Mouse (Mus musculus) heart, postnatal 0 days (tissue): ENCODE results near the gene Dhx38. TPM values are rescaled to one million over a fixed set of nuclear protein-coding genes. Genes with fewer than 3 reads are reported as not detected.

Experiments used
- ATAC-seq: fragments of 200-750 bp; cut with Nextera tagmentation; 2 replicates; pipeline ENCODE4 v1.8.0; 2017; ENCODE audit warnings: low read depth, moderate number of reproducible peaks, moderate library complexity; ENCODE audit not compliant: insufficient read depth
- DNase-seq: peaks from one replicate; pipeline ENCODE4 v3.0.0-alpha.2; 2016; ENCODE audit warnings: low spot score
- H3K27ac ChIP-seq: fragments of 300-500 bp; sonication (generic); 2 replicates; pipeline ENCODE4 v1.5.1; 2014; ENCODE audit warnings: low read depth, mild to moderate bottlenecking
- H3K27me3 ChIP-seq: fragments of 300-500 bp; sonication (generic); 2 replicates; pipeline ENCODE4 v1.6.1; 2014; ENCODE audit warnings: low read length, mixed read lengths; ENCODE audit not compliant: control insufficient read depth, insufficient read depth
- H3K36me3 ChIP-seq: fragments of 300-500 bp; sonication (generic); replicated peaks from 2 replicates; pipeline ENCODE4 v1.6.1; 2014; ENCODE audit warnings: low read length, mixed read lengths; ENCODE audit not compliant: control insufficient read depth, insufficient read depth
- H3K4me1 ChIP-seq: fragments of 300-500 bp; sonication (generic); 2 replicates; pipeline ENCODE4 v1.6.1; 2014; ENCODE audit warnings: antibody characterized with exemption; ENCODE audit not compliant: control insufficient read depth, insufficient read depth
- H3K4me2 ChIP-seq: fragments of 300-500 bp; sonication (generic); 2 replicates; pipeline ENCODE4 v1.6.1; 2014; ENCODE audit warnings: low read depth, mild to moderate bottlenecking, low read length, moderate library complexity
- H3K4me3 ChIP-seq: fragments of 300-500 bp; sonication (generic); 2 replicates; pipeline ENCODE4 v1.5.1; 2014; ENCODE audit warnings: low read depth, low read length
- H3K9ac ChIP-seq: fragments of 300-500 bp; sonication (generic); replicated peaks from 2 replicates; pipeline ENCODE4 v1.6.1; 2014; ENCODE audit warnings: low read depth, low read length, mixed read lengths
- H3K9me3 ChIP-seq: fragments of 300-500 bp; sonication (generic); replicated peaks from 2 replicates; pipeline ENCODE4 v1.6.1; 2016; ENCODE audit warnings: low read length; ENCODE audit not compliant: control insufficient read depth
- CTCF ChIP-seq: IDR thresholded peaks from 2 replicates; pipeline ENCODE4 v1.5.1; 2016; ENCODE audit warnings: antibody characterized with exemption, control low read depth, low read depth
- EP300 ChIP-seq: IDR thresholded peaks from 2 replicates; pipeline ENCODE4 v1.6.1; 2016; ENCODE audit warnings: antibody characterized with exemption, low read depth
- WGBS: fragments of 180-500 bp; shearing (Covaris S2); extraction: QIAGEN DNeasy Blood & Tissue Kit; methylation state at CpG from one replicate; pipeline ENCODE4 v1.1.7; 2014; 5-methylcytosine and 5-hydroxymethylcytosine counted together
- polyA plus RNA-seq: library from polyadenylated mRNA; unstranded; fragments of >200 nt; fragmentation: Nextera tagmentation; extraction: Ambion mirVana; gene quantifications from 2 replicates; pipeline ENCODE4 v1.2.1, GENCODE M21; 2015
- total RNA-seq: library from RNA; depleted of rRNA; stranded (reverse); fragments of >200 nt; gene quantifications from 2 replicates; pipeline ENCODE4 v1.2.3, GENCODE M21; 2014; ENCODE audit warnings: low replicate concordance

The Dhx38 gene
- total and polyA plus RNA-seq, 2 experiments from 2014 or later = 7.3 to 10.8 TPM

DNA sequence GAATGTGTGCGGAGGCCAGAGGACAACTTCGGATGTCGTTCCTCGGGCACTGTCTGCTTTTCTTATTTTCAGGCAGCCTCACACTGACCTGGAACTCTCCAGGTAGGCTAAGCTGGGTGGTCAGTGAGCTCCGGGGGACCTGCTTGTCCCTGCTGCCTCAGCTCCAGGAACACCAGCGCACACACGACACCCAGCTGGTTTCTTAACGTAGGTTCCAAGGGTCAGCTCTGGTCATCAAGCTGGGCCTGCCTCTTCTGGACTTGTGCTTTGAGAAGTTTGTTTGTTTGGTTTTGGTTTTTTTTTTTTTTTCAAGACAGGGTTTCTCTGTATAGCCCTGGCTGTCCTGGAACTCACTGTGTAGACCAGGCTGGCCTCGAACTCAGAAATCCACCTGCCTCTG lies 25.2 kb upstream of the Dhx38 start:
- H3K27ac ChIP-seq = no peak overlapping the region
- H3K9ac ChIP-seq = no peak overlapping the region
- H3K36me3 ChIP-seq = peaks cover 27% of the 10 kb centered on the region
- DNase-seq (no peak), ATAC-seq (no peak)
- no peak overlapping the region for H3K4me3 ChIP-seq
- 84% methylated on average over 9 of the region's 9 CpGs for WGBS
- TF ChIP-seq EP300 (no peak), CTCF (no peak)
- H3K4me1 ChIP-seq = no peaks in the 10 kb centered on the region
- no peaks in the 10 kb centered on the region for H3K9me3 ChIP-seq
- H3K4me2 ChIP-seq = no peak overlapping the region
- no peaks in the 10 kb centered on the region for H3K27me3 ChIP-seq

- no peak for ATAC-seq
- no peak for TF ChIP-seq CTCF
- TF ChIP-seq EP300 = no peak
- no peaks in the 10 kb centered on the region for H3K4me1 ChIP-seq
- no peak overlapping the region for H3K4me3 ChIP-seq
- 0 out of 2 replicates have a peak, but pooled peaks cover 4% of the 10 kb centered on the region for H3K9me3 ChIP-seq
- H3K27ac ChIP-seq = no peak overlapping the region
- H3K27me3 ChIP-seq = no peaks in the 10 kb centered on the region
- no peak overlapping the region for H3K4me2 ChIP-seq
- no peak for DNase-seq
- no peak overlapping the region for H3K9ac ChIP-seq
- H3K36me3 ChIP-seq = peaks cover 2% of the 10 kb centered on the region; the same call in 1 of the 2 replicates
- WGBS = 41% methylated on average over 7 of the region's 7 CpGs
These were observed 21.4 kb upstream of the Dhx38 start for GRCm38 (mm10) chr8:109586972-109587504.

DNA sequence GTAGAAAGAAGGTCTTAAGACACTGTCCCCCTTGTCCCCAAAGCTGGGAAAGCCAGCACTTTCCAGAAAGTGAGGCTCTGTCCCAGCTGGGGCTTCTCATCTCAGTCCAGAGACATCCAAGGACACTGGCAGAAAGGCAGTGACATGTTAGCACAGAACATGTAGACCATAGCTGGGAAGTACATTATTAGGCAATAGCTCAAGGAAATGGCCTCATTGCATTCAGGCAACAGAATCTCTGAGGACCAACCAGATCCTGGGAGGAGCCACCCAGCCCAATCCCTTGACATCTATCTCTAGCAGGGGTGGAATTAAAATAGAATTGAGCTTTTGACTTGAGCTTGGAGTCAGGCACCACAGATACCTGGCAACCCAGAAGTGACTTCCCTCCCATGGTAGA lies 20.0 kb upstream of the Dhx38 start:
- 0 out of 2 replicates have a peak, but pooled peaks cover 4% of the 10 kb centered on the region for H3K9me3 ChIP-seq
- ATAC-seq = no peak
- DNase-seq = no peak
- no peaks in the 10 kb centered on the region for H3K27me3 ChIP-seq
- H3K9ac ChIP-seq = no peak overlapping the region
- no peak overlapping the region for H3K27ac ChIP-seq
- H3K4me2 ChIP-seq = no peak overlapping the region
- no peaks in the 10 kb centered on the region for H3K4me1 ChIP-seq
- TF ChIP-seq EP300 (no peak), CTCF (no peak)
- H3K36me3 ChIP-seq = no peaks in the 10 kb centered on the region
- H3K4me3 ChIP-seq = no peak overlapping the region

DNA sequence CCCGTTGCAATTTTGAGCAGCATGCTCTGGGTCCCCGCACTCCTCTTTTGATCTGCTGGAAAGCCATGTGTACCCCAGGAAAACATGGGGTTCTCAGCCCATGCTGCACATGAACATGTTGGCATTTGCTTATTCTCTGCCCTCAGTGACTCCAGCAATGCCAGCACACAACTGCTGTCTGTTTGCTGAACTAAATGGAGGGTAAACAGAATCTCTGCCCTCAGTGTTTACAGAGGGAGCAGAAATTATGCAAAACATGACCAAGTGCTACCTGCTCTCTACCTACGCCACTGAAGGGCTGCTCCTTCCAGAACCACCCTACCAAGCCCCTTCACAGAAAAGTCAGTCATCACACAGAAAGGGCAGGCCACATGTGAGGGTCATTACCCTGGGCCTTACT lies 19.2 kb upstream of the Dhx38 start:
- H3K27me3 ChIP-seq = no peaks in the 10 kb centered on the region
- H3K4me1 ChIP-seq = no peaks in the 10 kb centered on the region
- 0 out of 2 replicates have a peak, but pooled peaks cover 4% of the 10 kb centered on the region for H3K9me3 ChIP-seq
- ATAC-seq (no peak), DNase-seq (no peak)
- TF ChIP-seq CTCF (no peak), EP300 (no peak)
- no peak overlapping the region for H3K27ac ChIP-seq
- H3K4me3 ChIP-seq = no peak overlapping the region
- no peak overlapping the region for H3K9ac ChIP-seq
- H3K36me3 ChIP-seq = no peaks in the 10 kb centered on the region
- H3K4me2 ChIP-seq = no peak overlapping the region
- WGBS = 85% methylated on average over 3 of the region's 3 CpGs

DNA sequence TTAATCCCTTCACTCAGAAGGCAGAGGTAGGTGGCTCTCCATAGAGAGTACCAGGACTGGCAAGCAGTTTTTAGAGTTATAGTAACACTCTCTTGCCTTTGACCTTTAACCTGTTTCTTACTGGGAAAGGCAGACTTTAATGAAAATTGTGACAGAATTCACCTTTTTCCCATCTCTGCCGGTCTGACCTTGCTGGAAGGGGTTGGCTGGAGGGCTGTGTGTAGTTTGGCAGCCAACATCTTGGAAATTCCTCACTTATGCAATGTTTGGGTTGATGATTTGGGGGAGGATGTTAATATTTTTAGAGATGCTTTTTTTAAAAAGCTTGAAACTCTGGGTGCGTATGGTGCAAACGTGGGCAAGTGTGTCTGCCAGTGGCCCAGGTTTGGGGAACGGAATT lies 18.6 kb upstream of the Dhx38 start:
- Histone ChIP-seq H3K4me2 (no peak overlapping the region), H3K36me3 (no peaks in the 10 kb centered on the region), H3K9me3 (0 out of 2 replicates have a peak, but pooled peaks cover 4% of the 10 kb centered on the region), H3K4me3 (no peak overlapping the region), H3K27ac (no peak overlapping the region), H3K27me3 (no peaks in the 10 kb centered on the region), H3K4me1 (no peaks in the 10 kb centered on the region), H3K9ac (no peak overlapping the region)
- ATAC-seq (no peak), DNase-seq (no peak)
- 71% methylated on average over 4 of the region's 4 CpGs for WGBS
- TF ChIP-seq CTCF = no peak
- TF ChIP-seq EP300 = no peak

GRCm38 (mm10) chr8:109578900-109579301 lies 13.2 kb upstream of the Dhx38 start, which contains the start of gene Hp:
Hp (minus strand) TSS chr8:109579172.
- 66% methylated on average over 8 of the region's 8 CpGs for WGBS
- ATAC-seq (no peak), DNase-seq (no peak)
- Histone ChIP-seq H3K4me2 (no peak within 1 kb of the TSS), H3K36me3 (no peaks in the 10 kb centered on the region), H3K4me1 (no peaks in the 10 kb centered on the region), H3K4me3 (no peak within 1 kb of the TSS), H3K9ac (no peak within 1 kb of the TSS), H3K27ac (no peak within 1 kb of the TSS), H3K9me3 (no peaks in the 10 kb centered on the region), H3K27me3 (no peaks in the 10 kb centered on the region)
- no peak for TF ChIP-seq EP300
- TF ChIP-seq CTCF = no peak
